Mouse (Mus musculus): ENCODE measurements around the gene Otulin.

GRCm38 (mm10) chr15:27661696-27662095 is 31.2 kb upstream of the Otulin start:
- TF ChIP-seq TCF3 (IDR thresholded peaks at IDR 0.05; ENCODE audit: insufficient read length, low read depth) (no peak), TCF12 (IDR thresholded peaks at IDR 0.05; ENCODE audit: insufficient read depth, poor library complexity, severe bottlenecking) (no peak), POLR2A (IDR thresholded peaks at IDR 0.05; ENCODE audit: insufficient read length, low read depth) (no peak), MYOG (IDR thresholded peaks at IDR 0.05; ENCODE audit: control insufficient read depth in 1 of 3, insufficient read depth in 1 of 3, insufficient read length in 2 of 3, low read depth in 2 of 3) (no peak), USF1 (IDR thresholded peaks at IDR 0.05; ENCODE audit: low read depth) (no peak), POLR2AphosphoS2 (IDR thresholded peaks at IDR 0.05; ENCODE audit: insufficient read length, low read depth) (no peak)

Data from myocyte (in vitro differentiated cells).